Mouse (Mus musculus) gastrocnemius, adult 2 months (tissue): Measurements from ENCODE around the gene Alg1. TPM values are rescaled to one million over a fixed set of nuclear protein-coding genes. Genes with fewer than 3 reads are reported as not detected.

Experiments
- DNase-seq: peaks from one replicate; pipeline ENCODE4 v3.0.0; 2022
- H3K27ac ChIP-seq: fragments of 200-600 bp; 2 replicates; pipeline ENCODE4 v1.8.1; 2022; ENCODE audit warnings: mild to moderate bottlenecking
- H3K4me3 ChIP-seq: fragments of 200-600 bp; 2 replicates; pipeline ENCODE4 v1.8.1; 2022; ENCODE audit warnings: mild to moderate bottlenecking, moderate library complexity
- CTCF ChIP-seq: fragments of 200-600 bp; IDR thresholded peaks from 2 replicates; pipeline ENCODE4 v1.8.1; 2022; ENCODE audit warnings: antibody characterized with exemption, mild to moderate bottlenecking, moderate library complexity
- intact Hi-C: fragments of 180-260 bp; cut with DNase I; formaldehyde crosslinking; loops from one replicate; pipeline ENCODE4 v1.15.1; 2025
- microRNA-seq: library from miRNA; unstranded; fragments of <30 nt; microRNA quantifications from one replicate; pipeline ENCODE4 v1.2.0, GENCODE M21; 2021
- total RNA-seq, 2 experiments: library from RNA; stranded (reverse); gene quantifications; 2 replicates each; pipeline ENCODE4 v1.2.3; 2021

Alg1 gene
- total RNA-seq, 2 experiments from 2014 or later: 10.0 to 10.4 TPM

- intact Hi-C loops: loop anchor here (10.0 kb wide), 1 partner anchor 1506 kb away; the partner anchor contains the start of gene Zfp263
- H3K4me3 ChIP-seq: no peak overlapping the region
- no peak for TF ChIP-seq CTCF
- no peak overlapping the region for H3K27ac ChIP-seq
- no peak for DNase-seq
These were observed 17.5 kb downstream of the Alg1 start for GRCm38 (mm10) chr16:5250891-5251290.

DNA sequence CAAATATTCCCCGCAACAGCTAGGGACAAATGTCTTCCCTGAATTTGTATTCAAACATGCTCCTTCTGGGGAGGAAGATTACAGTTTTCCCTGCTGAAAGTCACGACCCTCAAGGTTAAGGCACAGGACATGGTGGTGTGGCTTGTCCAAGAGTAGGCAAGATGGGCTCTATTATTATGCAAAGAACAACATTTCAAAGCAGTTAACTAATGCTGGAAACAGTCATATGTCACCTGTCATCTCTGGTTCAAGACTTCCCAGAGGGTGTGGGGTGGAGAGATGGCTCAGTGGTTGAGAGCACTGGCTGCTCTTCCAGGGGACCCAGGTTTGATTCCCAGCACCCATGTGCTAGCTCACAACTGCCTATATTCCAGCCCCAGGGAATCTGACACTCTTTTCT, 18.8 kb downstream of the Alg1 start:
- intact Hi-C loops: loop anchor here (10.0 kb wide), 1 partner anchor 1507 kb away; the partner anchor contains the start of gene Zfp263
- Histone ChIP-seq H3K27ac (no peak overlapping the region), H3K4me3 (no peak overlapping the region)
- TF ChIP-seq CTCF: no peak
- DNase-seq: no peak

DNA sequence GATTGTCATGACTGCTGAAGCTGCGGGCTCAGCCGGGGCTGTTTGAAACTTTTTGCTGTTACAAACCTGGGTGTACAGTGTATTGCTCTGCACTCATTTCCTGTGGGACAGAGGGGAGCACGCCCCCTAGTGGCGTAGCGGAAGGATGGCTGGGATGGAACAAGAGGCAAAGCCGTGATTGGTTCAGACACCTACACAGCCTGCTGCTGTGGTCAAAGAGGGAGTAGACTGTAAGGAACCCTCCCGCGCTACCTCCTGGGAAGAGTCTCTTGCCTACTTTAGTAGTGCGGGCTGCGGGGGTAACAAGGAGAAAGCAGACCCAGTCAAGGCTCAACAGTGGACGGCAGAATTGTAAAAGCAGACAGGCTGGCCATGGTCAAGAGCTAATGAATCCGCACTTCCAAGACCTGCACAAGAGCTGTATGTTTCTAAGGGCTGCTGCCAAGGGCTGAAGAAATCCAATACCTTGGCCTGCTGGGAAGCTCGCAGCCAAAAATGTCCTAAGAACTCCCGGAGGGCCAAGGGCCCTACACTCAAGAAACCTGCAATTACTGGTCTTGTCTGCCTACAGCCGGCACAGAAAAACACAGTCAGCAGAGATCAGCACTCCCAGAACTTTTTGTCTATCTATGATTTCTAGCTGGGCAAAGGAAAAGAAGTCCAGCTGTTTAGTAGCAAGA, 21.1 kb downstream of the Alg1 start:
- peak overlapping the region; percentile 82 for H3K4me3 ChIP-seq
- peak; percentile 84 for DNase-seq
- intact Hi-C loops: loop anchor here (1.0 to 10.0 kb wide), 2 partner anchors 21 to 1510 kb away; partner anchors contain the start of genes Alg1 and Zfp263
- TF ChIP-seq CTCF: peak; percentile 93
- H3K27ac ChIP-seq: peak overlapping the region; percentile 95

- no peak for DNase-seq
- intact Hi-C loops: loop anchor here (1.0 to 10.0 kb wide), 2 partner anchors 22 to 1510 kb away; partner anchors contain the start of genes Alg1 and Zfp263
- TF ChIP-seq CTCF: no peak
- Histone ChIP-seq H3K27ac (peak overlapping the region; percentile 95), H3K4me3 (peak overlapping the region; percentile 82)
These were observed 21.8 kb downstream of the Alg1 start for GRCm38 (mm10) chr16:5255081-5255740.

DNA sequence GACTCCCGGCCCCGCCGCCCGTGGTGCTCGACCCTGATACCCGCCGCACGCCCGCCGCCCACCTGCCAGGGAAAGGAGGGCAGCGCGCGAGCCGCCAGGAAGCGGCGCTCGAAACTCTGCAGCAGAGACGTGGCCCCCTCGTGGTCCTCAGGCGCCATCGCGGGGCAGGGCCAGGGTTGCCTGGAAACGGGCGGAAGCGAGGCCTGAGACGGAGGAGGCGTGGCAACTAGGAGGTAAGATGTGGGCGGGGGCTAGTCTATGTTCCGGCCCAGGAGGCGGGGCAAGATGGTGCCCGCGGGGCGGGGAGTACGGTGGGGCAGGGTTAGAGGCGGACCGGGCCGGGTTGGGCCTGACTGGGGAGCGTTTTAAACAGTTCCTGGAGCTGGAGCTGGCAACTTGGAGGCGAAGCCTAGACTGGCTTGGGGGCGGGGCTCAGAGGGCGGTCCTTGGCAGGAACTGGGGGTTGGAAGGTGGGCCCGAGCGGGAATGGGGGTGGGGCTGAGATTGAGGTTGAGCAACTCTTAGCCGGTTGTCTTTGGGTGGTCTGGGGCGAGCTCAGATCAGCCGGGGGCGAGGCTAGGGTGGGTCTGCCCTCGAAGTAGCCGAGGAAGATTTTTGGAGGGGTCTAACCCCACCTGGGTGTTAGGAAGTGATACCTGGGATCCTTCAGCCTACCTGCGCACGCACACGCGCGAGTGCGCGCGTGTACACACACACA, 22.5 kb downstream of the Alg1 start, which contains the start of gene Eef2kmt:
Gene Eef2kmt, minus strand, starts transcription at position 205 of the 718 bp plus-strand sequence.
- peak within 1 kb of the TSS; percentile 95 for H3K27ac ChIP-seq
- DNase-seq: peak; percentile 99
- peak; percentile 76 for TF ChIP-seq CTCF
- intact Hi-C loops: loop anchor here (1.0 to 10.0 kb wide), 2 partner anchors 23 to 1511 kb away; partner anchors contain the start of genes Alg1 and Zfp263
- H3K4me3 ChIP-seq: peak within 1 kb of the TSS; percentile 82

DNA sequence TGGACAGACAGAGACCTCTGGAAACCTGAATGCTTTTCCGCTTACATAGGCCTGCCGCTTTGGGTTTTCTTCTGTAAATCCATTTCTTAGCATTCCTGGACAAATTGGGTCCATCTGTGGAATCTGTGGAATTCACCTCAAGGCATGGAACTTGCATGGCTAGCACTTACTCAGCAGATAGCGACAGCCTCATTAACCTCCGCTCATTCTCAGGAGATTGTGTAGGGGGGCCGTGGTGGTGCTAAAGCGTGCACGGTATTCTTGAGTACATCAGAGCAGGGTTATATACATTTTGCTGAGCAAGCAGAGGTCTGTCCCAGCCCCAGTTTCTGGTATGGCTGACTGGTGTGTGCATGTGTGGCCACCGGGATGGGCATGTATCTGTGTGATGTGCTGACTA, 29.7 kb downstream of the Alg1 start:
- Histone ChIP-seq H3K4me3 (no peak overlapping the region), H3K27ac (no peak overlapping the region)
- no peak for TF ChIP-seq CTCF
- DNase-seq: no peak
- intact Hi-C loops: no loop called here

- H3K27ac ChIP-seq: no peak overlapping the region
- TF ChIP-seq CTCF: no peak
- no peak for DNase-seq
- no peak overlapping the region for H3K4me3 ChIP-seq
- intact Hi-C loops: no loop called here
These were observed 30.5 kb downstream of the Alg1 start for GRCm38 (mm10) chr16:5263926-5264325.

- no peak overlapping the region for H3K27ac ChIP-seq
- no peak for TF ChIP-seq CTCF
- no peak overlapping the region for H3K4me3 ChIP-seq
- no peak for DNase-seq
- intact Hi-C loops: no loop called here
These were observed 38.1 kb downstream of the Alg1 start for GRCm38 (mm10) chr16:5271411-5272035.

- DNase-seq: no peak
- no peak for TF ChIP-seq CTCF
- no peak overlapping the region for H3K4me3 ChIP-seq
- intact Hi-C loops: no loop called here
- H3K27ac ChIP-seq: no peak overlapping the region
These were observed 39.0 kb downstream of the Alg1 start for GRCm38 (mm10) chr16:5272371-5272770.

- no peak for TF ChIP-seq CTCF
- DNase-seq: no peak
- no peak overlapping the region for H3K4me3 ChIP-seq
- no peak overlapping the region for H3K27ac ChIP-seq
- intact Hi-C loops: no loop called here
These were observed 46.3 kb downstream of the Alg1 start for GRCm38 (mm10) chr16:5279571-5280222.

DNA sequence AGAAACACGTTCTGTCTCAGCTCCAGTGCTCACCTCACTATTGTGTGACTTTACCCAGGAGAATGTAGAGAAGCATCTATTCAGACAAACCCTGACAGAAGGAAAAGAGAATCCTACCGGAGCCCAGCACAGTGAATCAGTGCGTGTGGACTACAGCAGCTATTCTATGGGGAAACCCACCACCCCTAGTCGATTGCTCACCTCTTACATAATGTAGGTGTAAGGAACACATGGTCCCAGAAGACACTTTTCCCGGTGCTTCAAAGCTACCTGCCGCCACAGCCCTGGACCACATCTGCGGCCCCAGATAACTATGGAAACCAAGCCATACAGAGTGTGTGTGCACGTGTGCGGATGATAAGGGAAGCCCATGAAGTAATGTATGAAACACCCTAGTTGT, 49.3 kb downstream of the Alg1 start:
- Histone ChIP-seq H3K4me3 (no peak overlapping the region), H3K27ac (no peak overlapping the region)
- intact Hi-C loops: no loop called here
- no peak for TF ChIP-seq CTCF
- DNase-seq: no peak

DNA sequence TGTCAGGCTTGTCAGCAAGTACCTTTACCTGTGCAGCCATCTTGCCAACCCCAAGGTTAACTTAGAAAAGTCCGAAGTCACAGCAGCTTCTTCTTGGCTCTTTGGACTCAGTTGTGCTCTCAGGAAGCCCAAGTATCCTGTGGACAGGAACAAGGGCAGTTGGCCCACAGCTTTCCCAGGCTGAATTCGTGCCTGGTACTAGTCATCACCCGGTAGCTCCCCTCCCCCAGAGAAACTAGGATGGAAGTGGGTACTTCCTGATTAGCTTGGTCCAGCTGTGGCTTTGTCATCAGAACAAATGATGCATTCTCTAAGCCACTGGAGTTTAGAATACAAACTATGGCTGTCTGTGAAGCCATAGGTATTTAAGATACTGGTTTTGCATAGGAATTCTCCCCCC, 52.0 kb downstream of the Alg1 start:
- TF ChIP-seq CTCF: no peak
- no peak for DNase-seq
- intact Hi-C loops: no loop called here
- Histone ChIP-seq H3K4me3 (no peak overlapping the region), H3K27ac (no peak overlapping the region)

Small RNA genes lying within 50 kb of the gene (microRNA-seq; reads per million reads assigned to microRNA genes)
- not detected for gene Gm23689
- not detected for gene Gm26095
- gene Mir6364: not detected

Other genes starting within 250 kb of the Alg1 start
- not detected for gene Sept12, start 235.8 kb upstream of the Alg1 start, total RNA-seq
- not detected for gene Smim22, start 226.3 kb upstream of the Alg1 start, total RNA-seq
- 1 to 10 TPM; 5.2 to 7.4 TPM for gene Rogdi, start 220.1 kb upstream of the Alg1 start, total RNA-seq
- 10 to 100 TPM; 33.1 to 33.7 TPM for gene Glyr1, start 183.8 kb upstream of the Alg1 start, total RNA-seq
- 10 to 100 TPM; 24.7 to 25.4 TPM for gene Ubn1, start 183.6 kb upstream of the Alg1 start, total RNA-seq
- gene Ppl, start 101.2 kb upstream of the Alg1 start, total RNA-seq: 1 to 10 TPM; 2.5 to 3.7 TPM
- gene Sec14l5, start 86.5 kb upstream of the Alg1 start, total RNA-seq: 10 to 100 TPM in 1 of 2 experiments, 1 to 10 TPM in 1; 7.6 to 16.1 TPM
- 1 to 10 TPM; 5.6 to 6.7 TPM for gene Nagpa, start 29.6 kb upstream of the Alg1 start, total RNA-seq
- 1 to 10 TPM; 3.2 to 3.6 TPM for gene AU021092, start 11.3 kb upstream of the Alg1 start, total RNA-seq
- 1 to 10 TPM; 6.8 to 8.1 TPM for gene Eef2kmt, start 22.4 kb downstream of the Alg1 start, total RNA-seq